Mouse (Mus musculus) telencephalon, adult 2 months (tissue): ENCODE measurements around the gene Spo11.

Source experiments
- DNase-seq: peaks from one replicate; pipeline ENCODE4 v3.0.0-alpha.2; 2011; ENCODE audit warnings: low read depth, low spot score

The Spo11 gene

DNA sequence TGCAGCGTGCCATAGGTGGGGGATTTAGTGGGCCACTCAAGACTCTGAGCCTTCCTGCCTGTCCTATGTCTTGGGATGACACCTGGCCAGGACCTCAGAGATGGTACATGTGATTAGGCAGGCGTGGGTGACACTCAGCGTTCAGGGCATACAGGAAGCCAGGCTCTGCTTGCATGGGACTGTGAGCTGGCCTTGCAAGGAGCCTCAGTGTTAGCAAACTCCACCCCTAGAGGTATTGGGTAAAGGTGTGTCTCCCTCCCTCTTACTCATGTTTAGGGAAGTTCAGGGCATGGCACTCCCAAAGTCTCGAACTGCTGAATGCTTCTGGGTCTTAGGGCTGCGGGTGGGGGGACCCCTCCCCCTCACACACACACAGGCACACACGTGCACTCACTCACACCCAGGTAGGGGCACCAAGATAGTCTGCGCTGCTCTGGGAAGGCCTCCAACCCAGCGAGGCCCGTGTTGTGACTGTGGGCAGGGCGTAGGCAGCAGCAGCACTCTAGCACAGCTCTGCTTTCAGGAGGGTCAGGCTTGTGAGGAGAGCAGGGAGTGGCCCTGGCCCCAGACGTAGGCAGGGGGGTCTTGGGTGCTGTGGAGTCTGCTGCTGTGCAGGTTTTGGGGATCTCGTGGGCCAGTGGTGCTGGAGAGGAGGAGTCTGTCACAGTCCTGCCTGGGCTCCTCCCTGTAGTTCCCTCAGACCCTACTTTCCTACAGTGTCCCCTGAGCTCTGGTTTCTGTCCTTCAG is 53.3 kb downstream of the Spo11 start:
- DNase-seq, result no peak

DNA sequence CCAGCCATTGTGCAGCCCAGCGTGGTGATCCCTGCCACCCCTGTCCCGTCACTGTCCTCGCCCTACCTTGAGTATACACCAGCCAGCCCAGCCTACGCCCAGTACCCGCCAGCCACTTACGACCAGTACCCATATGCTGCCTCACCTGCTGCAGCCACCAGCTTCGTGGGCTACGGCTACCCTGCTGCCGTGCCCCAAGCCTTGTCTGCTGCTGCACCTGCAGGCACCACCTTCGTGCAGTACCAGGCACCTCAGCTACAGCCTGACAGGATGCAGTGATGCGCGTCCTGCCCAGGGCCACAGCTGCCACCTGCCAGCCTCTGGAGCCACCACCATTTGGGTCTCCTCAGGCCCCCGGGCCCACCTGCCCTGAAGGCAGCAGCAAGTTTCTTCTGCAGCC is 56.0 kb downstream of the Spo11 start:
- DNase-seq, result no peak

DNA sequence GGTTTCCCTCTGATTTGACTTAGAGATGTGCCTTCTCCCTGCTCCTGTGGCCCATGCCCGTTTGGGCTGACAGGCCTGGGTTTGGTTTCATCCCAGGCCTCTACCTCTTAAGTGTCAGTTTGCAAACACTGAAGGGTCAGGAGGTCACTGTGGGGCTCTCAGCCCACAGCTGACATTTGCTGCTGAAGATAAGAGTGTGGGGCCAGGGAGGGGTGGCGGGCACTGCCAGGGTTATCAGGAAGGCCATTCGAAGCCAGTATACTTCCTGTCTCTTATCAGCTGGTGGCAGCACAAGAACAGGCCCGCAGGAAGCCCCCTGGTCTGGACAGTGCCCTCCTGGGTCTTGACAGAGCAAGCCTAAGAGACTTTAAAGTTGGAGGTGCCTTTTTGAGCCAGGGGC is 57.5 kb downstream of the Spo11 start:
- DNase-seq, result no peak

DNA sequence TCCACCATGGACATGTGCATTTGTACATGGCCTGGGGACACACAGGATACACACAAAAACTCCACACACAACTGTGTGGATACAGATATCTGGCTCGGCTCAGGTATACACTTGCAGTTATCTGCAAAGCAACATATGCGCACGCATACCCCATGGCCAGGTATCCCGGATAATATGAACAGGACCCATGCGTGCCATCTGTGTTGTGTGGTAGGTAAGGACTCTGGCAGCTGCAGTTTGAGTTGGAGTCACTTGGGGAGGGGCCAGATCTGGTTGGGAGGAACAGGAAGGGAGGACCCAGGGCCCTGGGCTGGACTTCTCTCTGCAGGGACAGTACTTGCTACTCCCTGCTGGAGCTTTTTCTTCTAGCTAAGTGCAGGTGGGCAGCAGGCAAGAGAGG is 58.2 kb downstream of the Spo11 start:
- no peak for DNase-seq

- DNase-seq, result no peak
Measured at GRCm38 (mm10) chr2:173036055-173036454, 58.6 kb downstream of the Spo11 start.

DNA sequence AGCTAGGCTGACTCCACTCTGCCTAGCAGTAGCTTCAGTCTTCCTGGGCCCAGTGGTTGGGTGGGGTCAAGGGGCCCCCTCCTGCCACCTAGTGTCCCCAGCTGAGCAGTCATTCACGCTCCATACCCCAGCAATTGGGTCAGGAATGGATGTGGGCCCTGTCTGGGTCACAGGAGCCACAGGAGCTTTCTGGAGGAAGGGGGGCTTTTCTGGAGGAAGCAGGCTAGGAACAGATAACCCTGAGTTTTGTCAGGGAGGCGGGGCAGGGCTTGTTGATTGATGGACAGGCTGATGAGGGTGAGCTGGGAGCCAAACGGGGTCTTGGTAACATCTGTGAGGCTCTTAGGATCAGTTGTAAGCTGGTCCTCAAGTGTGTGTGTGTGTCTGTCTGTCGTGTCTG is 59.1 kb downstream of the Spo11 start:
- DNase-seq, result no peak

GRCm38 (mm10) chr2:173037347-173037746 is 59.8 kb downstream of the Spo11 start:
- DNase-seq, result no peak

DNA sequence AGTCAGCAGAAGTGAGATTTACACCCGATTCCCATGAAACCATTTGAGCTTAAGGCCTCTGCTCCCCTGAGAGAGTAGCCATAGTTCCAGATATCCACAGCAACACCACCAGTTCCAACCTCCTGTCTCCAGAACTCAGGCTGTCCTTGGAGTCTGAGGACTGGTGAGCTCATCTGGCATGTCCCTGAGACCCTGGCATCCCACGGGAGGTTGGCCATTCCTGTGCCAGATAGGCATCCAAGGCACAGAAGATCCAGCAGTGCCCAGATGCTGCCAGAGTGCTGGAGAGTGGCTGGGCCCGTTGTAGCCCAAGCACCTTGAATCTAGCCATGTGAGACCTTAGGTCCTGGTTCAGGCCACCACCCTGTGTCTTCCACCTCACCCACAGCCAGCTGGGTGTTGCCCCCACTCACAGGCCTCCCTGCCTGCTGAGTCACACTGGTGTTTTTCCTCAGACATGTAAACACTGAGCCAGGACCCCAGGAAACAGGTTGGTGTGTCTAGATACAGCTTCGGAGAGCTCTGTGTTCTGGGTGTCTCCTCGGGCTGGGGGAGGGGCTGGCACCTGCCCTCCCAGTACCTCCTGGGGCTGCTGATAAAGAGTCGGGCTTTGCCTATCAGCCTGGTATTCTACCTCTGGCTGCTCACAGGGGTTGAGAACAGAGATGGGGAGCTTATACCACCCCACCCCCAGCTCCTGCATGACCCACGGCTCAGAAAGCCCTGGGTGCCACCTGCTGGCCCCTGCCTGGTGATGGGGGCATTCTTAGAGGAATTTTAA is 60.5 kb downstream of the Spo11 start:
- DNase-seq, result no peak

GRCm38 (mm10) chr2:173039041-173039440 is 61.5 kb downstream of the Spo11 start:
- DNase-seq, result no peak

DNA sequence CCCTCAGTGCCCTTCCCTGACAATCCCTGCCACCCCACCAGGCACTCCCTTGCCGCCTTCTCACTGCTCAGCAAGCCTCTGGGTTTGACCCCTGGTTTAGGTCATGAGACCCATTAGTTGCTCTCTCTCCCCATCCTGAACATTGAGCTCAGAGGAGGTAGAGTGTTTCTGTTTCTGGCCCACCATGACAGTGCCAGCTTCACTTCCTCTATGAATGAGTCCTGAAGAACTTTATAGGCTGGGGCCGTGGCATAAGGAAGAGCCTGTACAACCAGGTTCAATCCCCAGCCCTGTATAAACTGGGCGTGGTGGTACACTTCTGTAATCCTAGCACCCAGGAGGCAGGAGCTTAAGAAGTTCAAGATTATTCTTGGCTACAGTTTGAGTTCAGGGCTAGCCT is 63.3 kb downstream of the Spo11 start:
- DNase-seq, result no peak

GRCm38 (mm10) chr2:173041242-173041641 is 63.7 kb downstream of the Spo11 start:
- DNase-seq, result no peak

DNA sequence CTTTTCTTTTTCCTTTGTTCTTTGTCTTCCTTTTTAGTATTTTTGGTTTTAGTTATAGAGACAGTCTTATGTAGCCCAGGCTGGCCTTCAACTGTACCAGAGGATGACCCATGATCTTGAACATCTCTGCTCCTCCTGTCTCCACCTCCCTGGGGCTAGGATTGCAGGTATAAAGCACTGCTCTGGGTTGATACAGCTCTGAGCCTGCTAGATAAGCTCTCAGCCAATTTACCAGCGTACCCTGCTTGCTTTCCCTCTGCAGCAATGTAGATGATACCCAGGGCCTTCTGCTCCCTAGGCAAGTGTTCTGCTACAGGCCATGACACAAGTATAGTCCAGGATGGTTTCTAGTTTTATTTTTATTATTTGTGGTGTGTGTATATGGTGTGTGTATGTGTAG is 64.4 kb downstream of the Spo11 start:
- DNase-seq, result no peak

GRCm38 (mm10) chr2:173042504-173043162 is 65.1 kb downstream of the Spo11 start:
- DNase-seq, result no peak
